Mouse (Mus musculus) G1E (cell line): ENCODE results near the gene Dram1. TPM values are rescaled to one million over a fixed set of nuclear protein-coding genes. Genes with fewer than 3 reads are reported as not detected.

Experiments
- ATAC-seq: 2 replicates; pipeline ENCODE4 v1.8.0; 2016; ENCODE audit warnings: mild to moderate bottlenecking; ENCODE audit not compliant: insufficient number of reproducible peaks, poor library complexity, low FRiP score, severe bottlenecking; ENCODE audit errors: extremely low read depth
- DNase-seq: peaks from one replicate; pipeline ENCODE4 v3.0.0; 2012; ENCODE audit warnings: low spot score
- H3K27me3 ChIP-seq: 2 replicates; pipeline ENCODE4 v1.6.1; 2012; ENCODE audit warnings: mild to moderate bottlenecking, low read length, inconsistent platforms; ENCODE audit not compliant: insufficient read depth
- H3K36me3 ChIP-seq: replicated peaks from 2 replicates; pipeline ENCODE3; 2012; ENCODE audit warnings: mild to moderate bottlenecking, inconsistent platforms
- H3K4me1 ChIP-seq: 2 replicates; pipeline ENCODE4 v1.6.1; 2012; ENCODE audit warnings: low read depth, low read length, inconsistent platforms, mixed read lengths; ENCODE audit not compliant: insufficient read depth
- H3K4me3 ChIP-seq: 2 replicates; pipeline ENCODE4 v1.5.1; 2012; ENCODE audit warnings: low read depth, mild to moderate bottlenecking, inconsistent platforms, low read length, moderate library complexity, mixed read lengths
- H3K9me3 ChIP-seq: replicated peaks from 2 replicates; pipeline ENCODE4 v1.6.1; 2012; ENCODE audit warnings: inconsistent platforms
- CTCF ChIP-seq: IDR thresholded peaks from 2 replicates; pipeline ENCODE4 v1.5.1; 2012; ENCODE audit warnings: low read depth, low read length, inconsistent platforms, mixed read lengths
- GATA1 ChIP-seq: IDR thresholded peaks from 2 replicates; pipeline ENCODE4 v1.6.1; 2012; ENCODE audit warnings: borderline replicate concordance, low read length, inconsistent platforms, mixed read lengths
- GATA2 ChIP-seq: IDR thresholded peaks from 2 replicates; pipeline ENCODE4 v1.6.1; 2012; ENCODE audit warnings: low read depth, low read length, inconsistent platforms, borderline replicate concordance
- POLR2AphosphoS5 ChIP-seq: IDR thresholded peaks from 2 replicates; pipeline ENCODE4 v1.6.1; 2012; ENCODE audit warnings: low read depth, low read length, inconsistent platforms; ENCODE audit not compliant: insufficient replicate concordance
- TAL1 ChIP-seq: conservative IDR thresholded peaks from 2 replicates; pipeline ENCODE4 v1.6.1; 2012; ENCODE audit warnings: low read depth, low read length, inconsistent platforms, mixed read lengths
- polyA plus RNA-seq: library from polyadenylated mRNA; stranded (reverse); fragments of >175 nt; gene quantifications from 2 replicates; pipeline ENCODE4 v1.2.3, GENCODE M21; 2012
- total RNA-seq, 2 experiments: library from RNA; stranded (forward) in 1 of 2; stranded (reverse) in 1 of 2; fragments of 200-1000 nt in 1 of 2; fragments of >200 nt in 1 of 2; fragmentation: Nextera tagmentation in 1 of 2; gene quantifications; 2 replicates each; pipeline ENCODE4 v1.2.3; 2014 to 2017

Dram1 gene
- total and polyA plus RNA-seq, 3 experiments = 0.11 TPM; not detected in 2

DNA sequence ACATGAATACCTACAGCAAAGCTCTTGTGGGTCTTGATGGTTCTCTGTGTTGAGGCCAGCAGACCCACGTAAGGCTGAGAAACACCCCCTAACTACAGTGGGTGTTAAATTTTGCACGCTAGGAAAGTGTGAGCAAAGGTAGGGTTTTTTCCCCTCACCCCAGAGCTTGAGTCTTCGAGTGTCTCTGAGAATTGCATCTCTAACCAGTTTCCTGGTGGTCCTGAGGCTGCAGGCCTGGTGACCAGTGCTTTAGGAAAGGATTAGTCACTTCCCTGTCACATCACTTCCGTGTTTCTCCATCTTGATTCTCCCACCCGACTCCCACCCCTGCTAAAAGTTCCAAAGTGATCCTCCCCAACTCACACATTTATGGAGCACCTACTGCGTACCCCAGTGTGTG, 25.3 kb upstream of the Dram1 start:
- Histone ChIP-seq H3K36me3 (peaks cover 64% of the 10 kb centered on the region), H3K9me3 (no peaks in the 10 kb centered on the region), H3K27me3 (no peaks in the 10 kb centered on the region), H3K4me1 (peaks cover 19% of the 10 kb centered on the region), H3K4me3 (no peak overlapping the region)
- ATAC-seq = no peak
- TF ChIP-seq POLR2AphosphoS5 (no peak), GATA2 (no peak), TAL1 (no peak), CTCF (no peak), GATA1 (no peak)
- no peak for DNase-seq

DNA sequence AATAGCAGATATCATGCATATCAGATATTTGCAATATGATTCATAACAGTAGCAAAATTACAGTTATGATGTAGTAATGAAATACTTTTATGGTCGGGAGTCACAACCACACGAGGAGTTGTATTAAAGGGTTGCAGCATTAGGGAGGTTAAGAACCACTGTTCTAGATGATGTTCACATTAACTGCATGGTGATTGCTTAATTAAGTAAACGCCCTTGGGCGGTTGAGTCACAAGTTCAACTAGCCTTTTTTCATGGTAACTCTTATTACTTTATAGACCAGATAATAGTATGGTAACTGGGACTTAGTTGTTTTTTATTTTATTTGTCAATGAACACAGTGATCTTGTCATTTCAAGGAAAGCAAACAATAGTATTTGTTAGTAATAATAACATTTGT, 24.1 kb upstream of the Dram1 start:
- H3K4me3 ChIP-seq = no peak overlapping the region
- TF ChIP-seq CTCF = no peak
- no peak for TF ChIP-seq GATA2
- no peak for TF ChIP-seq TAL1
- TF ChIP-seq GATA1 = no peak
- TF ChIP-seq POLR2AphosphoS5 = no peak

DNA sequence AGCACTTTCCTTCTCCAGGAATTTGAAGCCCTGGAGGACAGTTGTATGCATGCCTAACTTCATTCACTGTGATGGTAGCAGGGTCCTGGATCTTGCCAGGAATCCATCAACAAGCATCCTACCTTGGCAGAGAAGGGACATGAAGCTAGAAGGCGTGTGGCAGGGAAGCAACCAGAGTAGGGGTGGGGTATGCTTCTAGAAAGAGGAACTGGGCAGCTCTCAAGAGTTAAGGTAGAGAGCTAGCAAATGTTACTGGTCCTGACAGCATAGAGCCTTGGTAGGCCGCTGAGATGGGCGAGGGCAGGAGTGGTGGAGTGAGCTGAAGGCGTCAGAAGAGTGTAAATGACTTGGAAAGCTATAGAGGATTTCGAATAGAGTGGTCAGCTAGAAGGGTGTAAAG, 20.4 kb upstream of the Dram1 start:
- DNase-seq (peak; percentile 56), ATAC-seq (peak; percentile 61; the same call in 1 of the 2 replicates)
- Histone ChIP-seq H3K36me3 (peaks cover 38% of the 10 kb centered on the region), H3K9me3 (no peaks in the 10 kb centered on the region), H3K4me1 (peaks cover 40% of the 10 kb centered on the region), H3K4me3 (no peak overlapping the region), H3K27me3 (no peaks in the 10 kb centered on the region)
- no peak for TF ChIP-seq CTCF
- TF ChIP-seq GATA2 = no peak
- no peak for TF ChIP-seq TAL1
- no peak for TF ChIP-seq POLR2AphosphoS5
- no peak for TF ChIP-seq GATA1

More for the DNA sequence above, 24.1 kb upstream of the Dram1 start:
- Histone ChIP-seq H3K27me3 (no peaks in the 10 kb centered on the region), H3K4me1 (peaks cover 30% of the 10 kb centered on the region), H3K36me3 (peaks cover 64% of the 10 kb centered on the region), H3K9me3 (no peaks in the 10 kb centered on the region)
- ATAC-seq (no peak), DNase-seq (no peak)

DNA sequence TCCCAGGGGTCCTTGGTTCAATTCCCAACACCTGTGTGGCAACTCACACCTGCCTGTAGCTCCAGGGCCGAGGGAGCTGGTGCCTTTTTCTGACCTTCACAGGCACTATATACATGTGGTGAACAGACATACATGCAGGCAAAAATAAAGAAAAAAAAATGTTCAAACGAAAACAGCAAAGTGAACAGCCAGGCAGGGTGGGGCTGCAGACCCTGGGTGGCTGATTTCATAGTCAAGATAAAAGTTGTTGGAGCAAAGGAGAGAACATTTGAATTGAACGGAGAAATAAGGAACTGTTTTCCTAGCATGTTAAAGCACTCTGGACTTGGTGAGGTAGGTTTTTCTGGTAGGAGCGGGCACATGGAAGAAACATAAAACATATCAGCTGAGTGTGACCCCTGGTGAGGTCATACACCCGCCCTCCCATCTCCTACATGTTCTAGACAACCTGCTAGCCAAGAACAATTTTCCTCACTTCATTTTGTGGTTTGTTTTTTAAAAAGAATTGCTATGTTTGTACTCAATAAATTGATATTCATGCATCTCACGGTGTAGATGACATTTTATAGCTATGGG, 19.9 kb upstream of the Dram1 start:
- no peak for DNase-seq
- Histone ChIP-seq H3K36me3 (peaks cover 38% of the 10 kb centered on the region), H3K27me3 (no peaks in the 10 kb centered on the region), H3K9me3 (no peaks in the 10 kb centered on the region), H3K4me3 (no peak overlapping the region), H3K4me1 (peaks cover 42% of the 10 kb centered on the region)
- TF ChIP-seq TAL1 (no peak), POLR2AphosphoS5 (no peak), CTCF (no peak), GATA2 (no peak), GATA1 (no peak)
- no peak for ATAC-seq

DNA sequence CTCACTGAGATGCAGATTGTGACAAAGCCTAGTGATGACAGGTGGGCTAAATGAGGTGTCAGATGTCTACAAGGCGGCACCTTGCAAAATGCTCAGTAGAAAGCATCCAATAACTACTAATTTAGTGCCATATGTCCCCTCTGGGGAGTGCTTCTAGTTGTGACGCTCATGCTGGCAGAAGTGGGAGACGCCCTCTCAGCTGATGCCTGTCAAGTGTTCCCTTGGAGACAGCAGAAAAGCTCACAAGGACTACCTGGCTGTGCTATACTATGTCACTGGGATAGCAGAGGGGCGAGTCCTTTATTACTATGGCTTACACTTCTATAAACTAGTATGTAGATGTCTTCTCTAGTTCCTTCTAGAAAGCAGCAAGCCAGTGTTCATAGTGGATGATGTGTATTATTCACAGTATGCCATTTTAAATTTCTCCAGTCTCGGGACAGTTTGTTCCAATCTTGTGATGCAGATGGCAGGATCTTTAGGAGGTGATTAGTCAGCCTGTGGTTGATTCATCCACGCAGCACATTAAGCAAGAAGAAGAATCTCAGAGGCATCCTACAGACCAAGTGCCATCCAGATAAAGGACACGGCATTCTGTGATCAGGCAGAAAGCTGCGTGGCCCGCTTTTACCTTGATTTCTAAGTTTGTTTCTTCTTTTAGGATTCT, 13.4 kb upstream of the Dram1 start:
- peaks cover 65% of the 10 kb centered on the region for H3K4me1 ChIP-seq
- no peak for TF ChIP-seq CTCF

DNA sequence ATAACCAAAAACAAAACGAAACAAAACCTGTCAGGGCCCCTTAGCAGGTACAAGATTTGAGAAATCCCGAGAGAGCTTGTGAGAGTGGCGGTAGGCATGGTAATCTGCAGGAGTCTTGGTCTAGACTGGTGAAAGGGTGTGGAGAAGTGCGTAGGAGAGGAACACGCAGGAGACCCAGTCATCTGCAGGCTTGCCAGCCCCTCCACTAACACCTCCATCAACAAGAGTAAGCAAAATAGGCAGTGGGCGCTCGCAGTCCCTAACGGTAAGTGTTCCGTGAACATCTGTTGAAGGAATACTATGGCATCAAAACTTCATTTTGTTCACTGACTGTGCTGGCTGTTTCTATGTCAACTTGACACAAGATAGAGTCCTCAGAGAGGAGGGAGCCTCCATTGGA, 12.6 kb upstream of the Dram1 start:
- H3K36me3 ChIP-seq = peaks cover 51% of the 10 kb centered on the region
- TF ChIP-seq GATA2 (no peak), TAL1 (no peak), CTCF (no peak), POLR2AphosphoS5 (no peak), GATA1 (no peak)
- H3K4me3 ChIP-seq = no peak overlapping the region
- DNase-seq (no peak), ATAC-seq (no peak)
- H3K9me3 ChIP-seq = no peaks in the 10 kb centered on the region
- H3K4me1 ChIP-seq = peaks cover 65% of the 10 kb centered on the region
- H3K27me3 ChIP-seq = no peaks in the 10 kb centered on the region

More for the DNA sequence above, 13.4 kb upstream of the Dram1 start:
- ATAC-seq = no peak
- H3K4me3 ChIP-seq = no peak overlapping the region
- peaks cover 51% of the 10 kb centered on the region for H3K36me3 ChIP-seq
- DNase-seq = no peak
- H3K27me3 ChIP-seq = no peaks in the 10 kb centered on the region
- H3K9me3 ChIP-seq = no peaks in the 10 kb centered on the region
